Mouse (Mus musculus) limb, embryonic 15.5 days (tissue): ENCODE results near the gene Il10. TPM values are rescaled to one million over a fixed set of nuclear protein-coding genes. Genes with fewer than 3 reads are reported as not detected.

Experiments
- ATAC-seq: fragments of 200-750 bp; cut with Nextera tagmentation; 2 replicates; pipeline ENCODE4 v1.8.0; 2017; ENCODE audit warnings: low read depth, moderate TSS enrichment; ENCODE audit not compliant: insufficient number of reproducible peaks, low FRiP score, low TSS enrichment
- H3K27ac ChIP-seq: fragments of 300-500 bp; sonication (generic); 2 replicates; pipeline ENCODE4 v1.5.1; 2015; ENCODE audit warnings: moderate library complexity, mild to moderate bottlenecking, inconsistent platforms
- H3K27me3 ChIP-seq: fragments of 300-500 bp; sonication (generic); 2 replicates; pipeline ENCODE4 v1.6.1; 2015; ENCODE audit warnings: inconsistent platforms
- H3K36me3 ChIP-seq: fragments of 300-500 bp; sonication (generic); 2 replicates; pipeline ENCODE4 v1.6.1; 2015; ENCODE audit warnings: inconsistent platforms
- H3K4me1 ChIP-seq: fragments of 300-500 bp; sonication (generic); 2 replicates; pipeline ENCODE4 v1.6.1; 2015; ENCODE audit warnings: inconsistent platforms
- H3K4me2 ChIP-seq: fragments of 300-500 bp; sonication (generic); 2 replicates; pipeline ENCODE4 v1.6.1; 2015; ENCODE audit warnings: mild to moderate bottlenecking, inconsistent platforms
- H3K4me3 ChIP-seq: fragments of 300-500 bp; sonication (generic); 2 replicates; pipeline ENCODE4 v1.5.1; 2015; ENCODE audit warnings: mild to moderate bottlenecking, inconsistent platforms
- H3K9ac ChIP-seq: fragments of 300-500 bp; sonication (generic); 2 replicates; pipeline ENCODE4 v1.6.1; 2015; ENCODE audit warnings: inconsistent platforms
- H3K9me3 ChIP-seq: fragments of 300-500 bp; sonication (generic); 2 replicates; pipeline ENCODE4 v1.6.1; 2016; ENCODE audit warnings: inconsistent platforms
- WGBS: fragments of 180-500 bp; shearing (Covaris S2); methylation state at CpG from one replicate; pipeline ENCODE4 v1.1.7; 2015; 5-methylcytosine and 5-hydroxymethylcytosine counted together
- polyA plus RNA-seq: library from polyadenylated mRNA; unstranded; fragments of >200 nt; fragmentation: Nextera tagmentation; extraction: Ambion mirVana; gene quantifications from 2 replicates; pipeline ENCODE4 v1.2.1, GENCODE M21; 2015

Gene Il10
- polyA plus RNA-seq, 1 experiment from 2014 or later: not detected

- Histone ChIP-seq H3K4me1 (peaks cover 10% of the 10 kb centered on the region), H3K4me3 (no peak overlapping the region), H3K9me3 (no peaks in the 10 kb centered on the region), H3K4me2 (no peak overlapping the region), H3K9ac (no peak overlapping the region), H3K36me3 (peaks cover 54% of the 10 kb centered on the region), H3K27me3 (no peaks in the 10 kb centered on the region), H3K27ac (no peak overlapping the region)
- ATAC-seq: 0 out of 2 replicates have a peak, but pooled peaks have one; percentile 27
- WGBS: 61% methylated on average over 4 of the region's 4 CpGs
Measured at GRCm38 (mm10) chr1:131053656-131054055, 34.0 kb downstream of the Il10 start.

GRCm38 (mm10) chr1:131054251-131054650, 34.6 kb downstream of the Il10 start:
- 86% methylated on average over 4 of the region's 4 CpGs for WGBS
- Histone ChIP-seq H3K9me3 (no peaks in the 10 kb centered on the region), H3K4me3 (no peak overlapping the region), H3K9ac (no peak overlapping the region), H3K27me3 (no peaks in the 10 kb centered on the region), H3K4me1 (peaks cover 11% of the 10 kb centered on the region), H3K4me2 (no peak overlapping the region), H3K36me3 (peaks cover 54% of the 10 kb centered on the region), H3K27ac (no peak overlapping the region)
- ATAC-seq: no peak

DNA sequence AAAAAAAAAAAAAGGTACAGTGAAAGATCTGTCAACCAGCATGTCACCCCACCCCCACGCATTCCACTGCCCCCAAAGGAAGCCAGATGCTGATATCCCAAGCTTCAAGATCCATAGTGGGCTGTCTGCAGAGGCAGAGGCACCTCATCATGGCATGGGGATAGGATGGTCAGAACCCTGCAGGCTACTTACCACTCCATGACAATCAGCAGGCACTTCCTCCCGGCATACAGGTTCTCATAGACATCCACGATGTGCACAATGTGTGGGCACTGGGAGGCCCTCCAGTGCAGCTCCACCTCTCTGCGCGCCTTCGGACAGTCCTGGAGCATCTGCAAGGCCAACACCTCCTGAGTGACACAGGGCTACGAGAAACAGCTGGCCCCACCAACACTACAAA, 38.8 kb downstream of the Il10 start:
- Histone ChIP-seq H3K4me2 (no peak overlapping the region), H3K36me3 (peaks cover 46% of the 10 kb centered on the region), H3K4me1 (peaks cover 38% of the 10 kb centered on the region), H3K27ac (no peak overlapping the region), H3K9ac (no peak overlapping the region), H3K4me3 (no peak overlapping the region), H3K27me3 (no peaks in the 10 kb centered on the region), H3K9me3 (no peaks in the 10 kb centered on the region)
- WGBS: 80% methylated on average over 7 of the region's 7 CpGs
- ATAC-seq: no peak

- H3K27ac ChIP-seq: no peak overlapping the region
- H3K9me3 ChIP-seq: no peaks in the 10 kb centered on the region
- peaks cover 37% of the 10 kb centered on the region for H3K36me3 ChIP-seq
- H3K9ac ChIP-seq: no peak overlapping the region
- no peak overlapping the region for H3K4me3 ChIP-seq
- H3K27me3 ChIP-seq: no peaks in the 10 kb centered on the region
- H3K4me2 ChIP-seq: no peak overlapping the region
- ATAC-seq: no peak
- peaks cover 47% of the 10 kb centered on the region for H3K4me1 ChIP-seq
- 53% methylated on average over 1 of the region's 1 CpGs for WGBS
Measured at GRCm38 (mm10) chr1:131059411-131059810, 39.8 kb downstream of the Il10 start.

GRCm38 (mm10) chr1:131059841-131060240, 40.2 kb downstream of the Il10 start:
- Histone ChIP-seq H3K36me3 (peaks cover 33% of the 10 kb centered on the region), H3K4me3 (no peak overlapping the region), H3K4me2 (no peak overlapping the region), H3K4me1 (peaks cover 51% of the 10 kb centered on the region), H3K9ac (no peak overlapping the region), H3K27ac (no peak overlapping the region), H3K9me3 (no peaks in the 10 kb centered on the region), H3K27me3 (no peaks in the 10 kb centered on the region)
- no peak for ATAC-seq
- 88% methylated on average over 5 of the region's 5 CpGs for whole genome bisulfite sequencing

DNA sequence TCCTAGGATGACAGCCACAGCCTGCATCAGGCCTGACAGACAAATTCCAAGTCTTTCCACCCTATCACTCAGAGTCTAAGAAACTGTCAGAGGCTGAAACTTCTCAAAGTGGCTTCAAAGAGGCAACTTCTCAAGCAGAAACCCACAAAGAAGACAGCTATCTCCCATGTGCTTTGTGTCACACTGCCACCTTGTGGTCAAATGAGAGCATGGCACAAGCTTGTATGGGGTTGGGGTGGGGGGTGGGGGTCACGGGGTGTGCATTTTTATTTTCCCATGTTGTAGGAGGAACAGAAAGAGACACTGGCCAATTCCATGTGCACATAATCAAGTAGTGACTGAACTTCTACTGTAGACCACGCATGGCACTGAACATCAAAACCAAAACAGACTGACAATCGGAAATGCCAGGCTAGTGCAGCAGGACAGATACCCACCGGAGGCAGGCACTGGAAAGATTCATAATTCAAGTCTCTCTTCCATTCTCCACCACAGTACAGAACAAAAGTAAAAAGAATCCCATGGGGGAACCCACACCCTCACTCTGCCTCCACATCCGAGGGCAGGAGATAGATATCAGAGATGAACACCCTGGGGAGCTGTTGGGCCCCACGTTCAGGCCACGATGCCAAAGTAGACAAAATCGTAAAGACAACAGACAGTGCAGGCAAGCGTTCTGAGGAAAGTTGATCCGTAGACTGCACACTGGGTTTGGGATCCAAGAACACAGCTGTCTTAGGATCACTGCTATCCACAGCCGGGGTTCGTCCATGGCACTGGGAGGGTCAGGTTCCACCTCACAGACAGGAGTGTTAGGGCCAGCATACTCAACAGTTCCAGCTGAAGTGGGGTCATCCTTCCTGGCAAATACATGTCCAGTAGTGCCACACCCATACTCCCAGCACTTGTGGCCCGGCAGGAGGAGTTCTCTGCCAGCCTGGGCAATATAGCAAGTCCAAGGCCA, 40.9 kb downstream of the Il10 start:
- H3K27ac ChIP-seq: no peak overlapping the region
- WGBS: 54% methylated on average over 13 of the region's 13 CpGs
- no peaks in the 10 kb centered on the region for H3K27me3 ChIP-seq
- H3K4me3 ChIP-seq: no peak overlapping the region
- no peak overlapping the region for H3K4me2 ChIP-seq
- H3K4me1 ChIP-seq: peaks cover 51% of the 10 kb centered on the region
- no peaks in the 10 kb centered on the region for H3K9me3 ChIP-seq
- H3K36me3 ChIP-seq: peaks cover 26% of the 10 kb centered on the region
- no peak overlapping the region for H3K9ac ChIP-seq
- ATAC-seq: no peak

DNA sequence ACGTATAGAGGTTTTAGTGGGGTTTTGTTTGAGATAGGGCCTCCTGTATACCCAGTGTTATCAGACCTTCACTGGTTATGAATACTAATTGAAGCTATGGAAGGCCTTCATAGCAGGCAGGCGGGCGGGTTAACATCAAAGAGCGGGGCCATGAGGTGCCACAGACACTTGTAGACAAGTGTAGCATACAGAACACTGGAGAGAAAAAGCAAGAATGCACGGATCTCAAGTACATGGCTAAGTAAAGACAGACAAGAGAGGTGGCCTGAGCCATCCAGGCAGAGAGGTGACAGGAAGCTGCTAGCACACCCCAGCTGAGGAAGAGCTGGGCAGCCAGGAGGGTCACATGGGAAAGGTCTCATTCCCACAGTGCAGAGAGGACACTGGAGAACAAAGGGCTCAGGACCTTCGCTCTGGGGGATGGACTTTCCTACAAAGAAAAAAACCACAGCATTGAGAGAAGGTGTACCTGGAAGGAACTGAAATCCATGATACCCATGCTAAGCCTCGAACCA, 42.2 kb downstream of the Il10 start:
- Histone ChIP-seq H3K4me1 (peaks cover 51% of the 10 kb centered on the region), H3K9ac (no peak overlapping the region), H3K36me3 (peaks cover 14% of the 10 kb centered on the region), H3K4me3 (no peak overlapping the region), H3K27ac (no peak overlapping the region), H3K4me2 (no peak overlapping the region), H3K27me3 (no peaks in the 10 kb centered on the region), H3K9me3 (no peaks in the 10 kb centered on the region)
- 75% methylated on average over 7 of the region's 7 CpGs for WGBS
- no peak for ATAC-seq

DNA sequence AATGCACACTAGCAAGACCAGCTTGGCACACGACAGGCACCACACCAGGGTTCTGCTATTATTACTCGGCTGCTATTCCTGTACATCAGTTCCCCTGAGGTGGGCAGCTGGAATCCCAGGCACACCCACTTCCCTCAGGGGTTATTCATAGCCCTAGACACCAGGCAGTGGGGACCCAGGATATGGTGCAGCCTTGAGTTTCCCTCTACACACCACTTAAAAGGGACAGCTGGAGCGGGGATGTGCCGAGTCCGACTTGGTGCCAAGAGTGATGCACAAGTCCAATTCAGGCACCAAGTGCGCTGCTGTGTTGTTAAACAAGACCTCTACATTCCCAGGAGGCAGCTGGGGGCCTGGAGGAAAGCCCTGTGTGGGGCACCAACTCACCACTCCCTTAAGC, 43.2 kb downstream of the Il10 start:
- Histone ChIP-seq H3K9ac (no peak overlapping the region), H3K9me3 (no peaks in the 10 kb centered on the region)
- ATAC-seq: peak; percentile 71

GRCm38 (mm10) chr1:131064202-131064601, 44.6 kb downstream of the Il10 start:
- Histone ChIP-seq H3K9me3 (no peaks in the 10 kb centered on the region), H3K4me1 (peaks cover 49% of the 10 kb centered on the region), H3K27me3 (no peaks in the 10 kb centered on the region), H3K9ac (no peak overlapping the region), H3K4me3 (no peak overlapping the region), H3K36me3 (0 out of 2 replicates have a peak, but pooled peaks cover 3% of the 10 kb centered on the region), H3K4me2 (no peak overlapping the region), H3K27ac (no peak overlapping the region)
- 66% methylated on average over 6 of the region's 6 CpGs for WGBS
- ATAC-seq: no peak

More for the DNA sequence above, 43.2 kb downstream of the Il10 start:
- Histone ChIP-seq H3K4me1 (peaks cover 51% of the 10 kb centered on the region), H3K4me3 (no peak overlapping the region), H3K27me3 (no peaks in the 10 kb centered on the region), H3K27ac (no peak overlapping the region), H3K36me3 (peaks cover 6% of the 10 kb centered on the region), H3K4me2 (no peak overlapping the region)
- WGBS: 61% methylated on average over 6 of the region's 6 CpGs

DNA sequence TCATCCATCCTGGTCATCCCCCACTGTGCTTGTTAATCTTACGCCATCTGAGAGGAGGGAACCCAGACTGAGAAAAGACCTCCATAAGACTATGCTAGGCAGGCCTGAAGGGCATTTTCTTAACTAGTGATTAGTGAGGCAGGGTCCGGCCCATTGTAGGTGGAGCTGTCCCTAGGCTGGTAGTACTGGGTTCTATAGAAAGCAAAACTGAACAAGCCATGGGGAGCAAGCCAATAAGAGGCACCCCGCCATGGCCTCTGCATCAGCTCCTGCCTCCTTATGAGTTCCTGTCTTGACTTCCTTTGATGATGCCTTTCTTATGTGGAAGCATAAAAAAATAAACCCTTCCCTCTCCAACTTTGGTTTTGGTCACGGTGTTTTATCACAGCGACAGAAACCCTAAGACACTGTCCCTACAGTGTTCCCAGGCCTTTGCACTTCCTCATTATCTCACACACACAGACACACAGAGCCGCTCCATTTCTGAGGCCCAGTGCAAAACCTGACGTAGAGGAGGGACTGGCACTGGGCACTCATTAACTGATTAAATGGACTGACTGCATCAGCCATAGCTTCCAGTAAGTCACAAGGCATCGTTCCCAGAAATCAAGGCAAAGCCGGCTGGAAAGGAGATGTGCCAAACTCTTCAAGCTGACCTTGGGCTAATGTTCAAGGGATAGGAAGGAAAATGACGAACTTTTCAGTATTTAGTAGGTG, 48.5 kb downstream of the Il10 start:
- H3K27me3 ChIP-seq: no peaks in the 10 kb centered on the region
- no peak overlapping the region for H3K4me3 ChIP-seq
- 86% methylated on average over 10 of the region's 10 CpGs for WGBS
- no peaks in the 10 kb centered on the region for H3K9me3 ChIP-seq
- no peak overlapping the region for H3K4me2 ChIP-seq
- 0 out of 2 replicates have a peak, but pooled peaks cover 3% of the 10 kb centered on the region for H3K36me3 ChIP-seq
- H3K27ac ChIP-seq: no peak overlapping the region
- H3K4me1 ChIP-seq: peaks cover 22% of the 10 kb centered on the region
- no peak overlapping the region for H3K9ac ChIP-seq
- no peak for ATAC-seq

GRCm38 (mm10) chr1:131069010-131069409, 49.4 kb downstream of the Il10 start:
- Histone ChIP-seq H3K36me3 (0 out of 2 replicates have a peak, but pooled peaks cover 3% of the 10 kb centered on the region), H3K4me3 (no peak overlapping the region), H3K9ac (no peak overlapping the region), H3K4me2 (no peak overlapping the region), H3K27ac (no peak overlapping the region), H3K9me3 (no peaks in the 10 kb centered on the region), H3K4me1 (peaks cover 19% of the 10 kb centered on the region), H3K27me3 (no peaks in the 10 kb centered on the region)
- WGBS: 66% methylated on average over 7 of the region's 7 CpGs
- no peak for ATAC-seq
